Mouse (Mus musculus): Measurements from ENCODE around the gene Cfap61. TPM values are rescaled to one million over a fixed set of nuclear protein-coding genes. Genes with fewer than 3 reads are reported as not detected.

Cfap61 gene
- polyA plus RNA-seq, 1 experiment = 4.0 TPM

DNA sequence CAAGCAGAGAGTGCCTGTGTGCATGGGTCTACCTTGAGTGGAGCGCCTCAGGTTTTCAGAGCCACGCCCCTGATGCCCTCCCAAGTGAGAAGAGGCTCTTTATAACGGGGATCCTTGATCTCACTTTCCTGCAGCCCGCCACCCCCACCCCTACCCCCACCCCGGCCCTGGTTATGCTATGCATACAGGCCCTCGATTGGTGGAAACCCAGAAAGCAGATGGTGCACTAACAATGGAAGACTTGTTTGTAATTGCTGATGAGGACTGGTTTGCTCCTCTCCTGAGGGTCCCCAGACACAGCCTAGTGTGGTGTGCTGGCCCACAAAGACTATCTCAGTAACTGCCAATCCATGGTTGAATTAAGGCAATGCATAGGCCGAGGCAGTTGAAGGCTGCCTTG, 314.4 kb downstream of the Cfap61 start:
- DNase-seq (ENCODE audit: extremely low spot score in 1 of 2, low spot score in 1 of 2) = no peak

DNA sequence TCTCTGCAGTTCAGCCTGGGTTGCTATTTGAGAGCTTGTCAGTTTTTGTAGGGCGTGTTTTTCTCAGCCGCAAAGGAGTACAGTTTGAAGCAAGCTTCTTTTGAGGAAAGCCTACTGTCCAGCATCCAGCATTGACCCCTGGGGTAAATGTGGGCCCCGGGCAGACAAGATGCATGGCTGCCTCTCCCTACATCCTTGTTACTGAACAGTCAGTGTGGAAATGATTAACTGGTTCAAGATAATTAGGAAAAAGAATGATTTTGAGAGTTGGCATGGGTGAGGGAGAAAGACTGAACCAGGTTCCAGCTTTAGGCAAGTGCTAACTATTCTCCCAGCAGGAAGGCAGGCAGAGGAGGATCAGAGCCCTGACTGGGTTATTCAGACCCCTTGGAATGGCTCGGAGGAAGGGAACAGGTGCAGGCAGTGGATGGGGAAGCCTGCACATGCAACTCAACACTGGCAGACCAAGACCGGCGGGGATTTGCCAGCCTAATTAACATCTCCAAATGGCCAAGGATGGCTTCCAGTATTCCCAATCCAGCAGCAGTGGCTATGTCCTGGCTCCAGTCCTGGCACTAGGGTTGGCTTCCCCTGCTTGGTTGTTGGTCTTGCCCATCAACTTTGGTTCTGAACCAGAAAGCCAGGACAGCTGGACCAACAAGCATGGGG, 315.8 kb downstream of the Cfap61 start:
- no peak for DNase-seq (ENCODE audit: extremely low spot score in 1 of 2, low spot score in 1 of 2)

DNA sequence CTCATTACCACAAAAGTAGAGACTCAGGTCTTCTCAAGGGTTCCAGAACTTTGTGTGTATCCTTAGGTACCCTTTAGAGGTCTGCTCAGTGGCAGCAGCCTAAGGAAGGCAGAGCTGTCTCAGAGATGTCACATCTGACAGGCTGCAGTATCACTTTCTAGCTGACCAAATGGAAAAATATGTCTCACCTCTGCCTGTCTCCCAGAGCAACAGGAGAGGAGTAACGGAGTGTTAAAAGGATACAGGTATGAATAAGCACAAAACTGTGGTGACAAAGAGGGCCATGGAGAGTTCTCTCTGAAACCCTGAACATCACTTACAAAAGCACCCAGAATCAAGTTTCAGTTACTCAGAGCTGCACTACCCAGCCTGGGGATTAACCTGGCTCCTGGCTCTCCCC, 319.8 kb downstream of the Cfap61 start:
- DNase-seq (ENCODE audit: extremely low spot score in 1 of 2, low spot score in 1 of 2) = no peak

DNA sequence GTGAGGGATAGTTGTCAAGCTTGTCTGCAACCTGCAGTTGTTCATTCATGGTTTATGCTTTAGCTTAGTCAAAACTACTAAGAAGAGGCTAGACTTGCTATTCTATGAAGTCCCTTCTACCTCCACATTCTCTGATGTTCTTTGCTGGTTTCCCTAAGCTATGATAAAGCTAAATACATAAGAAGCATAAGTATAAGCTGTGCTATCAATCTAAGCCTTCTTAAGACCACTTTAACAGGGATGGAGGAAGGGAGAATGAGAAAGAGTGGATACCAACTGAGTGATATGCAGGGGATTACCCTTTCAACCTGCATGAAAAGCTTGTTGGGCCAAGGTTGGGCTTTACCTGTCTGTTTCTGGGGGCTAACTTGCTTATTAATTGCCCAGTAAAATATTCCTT, 321.1 kb downstream of the Cfap61 start:
- no peak for DNase-seq (ENCODE audit: extremely low spot score in 1 of 2, low spot score in 1 of 2)

DNA sequence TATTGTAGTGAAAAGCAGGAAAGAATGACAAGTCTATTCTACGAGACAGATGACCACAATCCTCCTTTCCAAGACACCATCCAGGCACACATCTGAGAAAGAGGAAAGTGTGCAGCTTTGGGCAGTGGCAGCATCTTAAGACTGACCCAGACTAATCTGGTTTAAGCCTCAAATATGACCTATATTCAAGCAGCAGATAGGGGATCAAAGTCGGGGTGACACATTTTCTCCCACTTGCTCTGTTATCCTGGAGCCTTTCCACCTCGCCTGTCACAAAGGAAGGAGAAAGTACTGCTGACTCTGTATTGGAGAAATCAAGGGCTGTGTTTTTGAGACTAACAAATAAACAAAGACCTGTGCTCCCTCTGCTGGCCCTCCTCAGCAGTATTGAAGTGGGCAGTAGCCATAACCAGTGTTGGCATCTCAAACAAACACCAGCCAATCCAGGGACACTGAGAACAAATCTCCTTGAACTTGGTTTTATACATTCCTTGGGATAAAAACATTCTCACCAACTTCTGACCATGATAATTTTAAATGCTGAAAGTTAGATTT, 321.8 kb downstream of the Cfap61 start:
- DNase-seq (ENCODE audit: extremely low spot score in 1 of 2, low spot score in 1 of 2) = peak in 1 of 2 experiments; percentile 23

DNA sequence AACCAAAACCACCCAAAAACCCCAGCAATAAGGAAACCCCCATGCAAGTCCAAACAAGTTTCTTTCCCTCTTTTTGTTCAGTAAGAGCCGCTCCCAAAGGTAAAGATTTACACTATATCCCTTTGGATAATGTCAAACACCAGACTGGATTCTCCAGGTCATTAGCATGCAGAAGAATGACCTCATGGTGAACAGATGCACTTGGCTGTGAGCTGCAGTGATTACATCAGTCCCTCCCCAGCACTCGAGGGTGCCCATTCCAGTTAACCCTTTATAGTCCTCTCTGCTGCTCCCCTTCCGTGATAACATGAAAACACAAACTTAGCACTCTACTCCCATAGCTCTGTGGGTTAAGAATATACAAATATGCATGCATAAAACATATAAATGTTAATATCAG, 322.5 kb downstream of the Cfap61 start:
- no peak for DNase-seq (ENCODE audit: extremely low spot score in 1 of 2, low spot score in 1 of 2)

DNA sequence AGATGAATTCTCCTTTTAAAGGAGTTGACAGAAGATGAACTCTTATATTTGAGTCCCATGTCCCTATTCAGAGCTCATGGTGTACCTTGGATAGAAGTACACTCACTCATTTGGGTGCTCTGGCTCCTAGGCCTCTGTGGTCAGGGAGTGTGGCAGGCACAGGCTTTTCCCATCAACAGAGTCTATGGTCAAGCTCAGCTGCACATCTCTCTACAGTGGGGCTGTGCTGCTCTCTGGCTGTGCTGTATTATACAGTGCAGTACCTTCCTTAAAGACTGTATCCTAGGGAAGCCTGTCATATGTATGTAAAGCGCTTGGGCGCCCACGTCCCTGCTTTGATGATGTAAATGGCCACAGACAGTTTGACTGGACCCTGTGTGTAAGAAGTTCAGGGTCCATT, 323.0 kb downstream of the Cfap61 start:
- DNase-seq (ENCODE audit: extremely low spot score in 1 of 2, low spot score in 1 of 2) = no peak

DNA sequence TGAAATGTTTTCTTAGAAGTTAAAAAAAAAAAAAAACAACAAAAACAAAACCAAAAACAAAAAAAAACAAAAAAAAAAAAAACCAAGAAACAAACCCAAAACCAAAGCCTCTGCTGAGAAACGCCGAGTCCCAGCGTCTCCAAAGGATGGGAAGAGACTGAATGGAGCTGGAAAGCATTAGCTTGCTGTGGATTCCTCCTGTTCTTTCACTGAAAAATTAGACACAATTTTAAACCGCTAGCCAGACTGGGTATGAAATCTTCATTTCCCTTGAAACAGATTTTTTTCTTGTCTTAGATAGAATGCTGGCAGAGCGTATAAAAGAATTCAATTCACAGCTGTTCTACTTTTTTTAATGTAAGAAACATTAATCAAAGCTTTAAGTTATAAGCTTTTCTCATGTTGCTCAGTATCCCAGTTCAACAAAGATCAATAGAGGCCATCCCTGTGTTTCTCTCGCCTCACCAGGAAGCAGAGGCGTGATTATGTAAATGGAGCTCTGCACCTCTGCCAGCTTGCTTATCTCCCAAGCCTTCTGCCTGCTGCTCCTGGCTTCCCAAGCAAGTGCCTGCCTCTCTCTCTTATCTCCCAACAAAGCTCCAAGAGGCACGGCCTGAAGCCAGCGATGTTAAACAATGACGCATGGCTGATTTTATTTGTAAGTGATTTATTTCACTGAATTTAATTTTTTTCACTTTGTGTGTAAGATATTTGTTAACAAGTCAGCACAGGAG, 324.3 kb downstream of the Cfap61 start:
- peak; percentile 21 to 70 for DNase-seq (ENCODE audit: extremely low spot score in 1 of 2, low spot score in 1 of 2)

DNA sequence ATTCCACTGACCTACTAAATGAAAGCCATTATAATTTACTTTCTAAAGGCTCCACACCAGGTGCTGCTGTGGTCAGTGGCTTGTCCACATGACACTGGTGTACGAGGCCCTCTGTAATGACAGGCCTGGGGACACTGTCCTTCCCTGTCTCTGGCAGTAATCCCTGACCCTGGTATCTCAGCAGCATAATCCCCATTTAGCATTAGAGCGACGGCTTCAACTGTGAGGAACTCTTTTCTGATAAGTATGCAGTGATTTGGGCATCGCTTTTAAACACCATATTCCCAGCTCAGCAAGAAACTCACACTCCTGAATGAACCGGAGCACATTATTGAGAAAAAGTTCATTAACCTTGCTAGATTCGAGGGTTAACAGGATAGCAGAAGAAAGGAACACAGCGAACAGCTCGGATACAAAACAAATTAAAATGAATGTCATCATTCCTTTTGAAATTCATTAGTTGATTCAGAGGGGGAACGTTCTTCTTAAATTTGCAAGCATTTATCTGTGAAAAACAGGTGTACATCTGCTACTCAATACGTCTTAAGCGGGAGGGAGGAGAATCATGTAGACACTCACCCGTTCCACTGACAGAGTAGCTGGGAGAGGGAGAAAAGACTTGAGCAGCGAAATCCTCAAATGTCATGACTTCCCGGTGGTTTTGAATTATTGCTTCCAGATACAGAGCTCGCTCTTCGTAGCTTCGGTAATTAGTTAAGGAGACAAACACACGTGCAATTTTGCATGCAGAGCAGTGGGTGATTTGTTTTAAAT, 325.4 kb downstream of the Cfap61 start:
- no peak for DNase-seq (ENCODE audit: extremely low spot score in 1 of 2, low spot score in 1 of 2)

DNA sequence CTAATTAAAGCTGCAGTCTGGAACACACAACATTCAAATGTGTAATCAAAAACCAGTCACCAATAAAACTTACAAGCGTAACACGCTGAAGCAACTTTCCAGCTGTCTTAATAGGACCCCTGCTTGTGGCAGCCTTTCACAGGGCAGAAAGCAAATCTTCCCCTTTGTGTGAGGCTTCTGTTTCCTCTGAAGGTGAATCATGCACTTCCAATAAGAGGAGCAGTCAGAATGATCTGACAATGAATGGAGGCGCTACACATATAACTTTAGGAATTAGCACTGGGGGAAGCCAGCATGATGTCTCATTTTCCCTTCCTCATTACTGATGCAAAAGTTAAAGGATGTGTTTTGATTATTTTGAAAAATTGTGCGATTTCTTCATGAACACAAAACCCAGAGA, 326.6 kb downstream of the Cfap61 start:
- no peak for DNase-seq (ENCODE audit: extremely low spot score in 1 of 2, low spot score in 1 of 2)

DNA sequence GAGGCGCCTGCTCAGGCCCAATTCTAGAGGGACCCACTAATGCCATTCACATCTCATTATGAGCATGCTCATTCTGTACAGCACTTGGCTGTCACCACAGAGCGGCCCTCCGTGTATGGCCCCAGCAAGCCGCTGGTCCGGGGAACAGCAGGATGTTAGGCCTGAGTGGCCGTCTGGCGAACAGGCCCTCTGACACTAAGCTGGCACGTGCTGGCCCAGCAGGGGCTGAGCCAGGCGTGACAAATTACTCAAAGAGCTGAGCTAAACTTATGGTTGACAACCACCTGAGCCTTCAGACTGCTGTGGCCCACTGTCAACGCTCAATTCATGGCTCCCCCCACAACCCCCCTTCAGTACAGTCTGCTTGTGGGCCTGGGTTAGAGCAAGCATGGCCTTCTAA, 327.6 kb downstream of the Cfap61 start:
- DNase-seq (ENCODE audit: extremely low spot score in 1 of 2, low spot score in 1 of 2) = no peak

DNA sequence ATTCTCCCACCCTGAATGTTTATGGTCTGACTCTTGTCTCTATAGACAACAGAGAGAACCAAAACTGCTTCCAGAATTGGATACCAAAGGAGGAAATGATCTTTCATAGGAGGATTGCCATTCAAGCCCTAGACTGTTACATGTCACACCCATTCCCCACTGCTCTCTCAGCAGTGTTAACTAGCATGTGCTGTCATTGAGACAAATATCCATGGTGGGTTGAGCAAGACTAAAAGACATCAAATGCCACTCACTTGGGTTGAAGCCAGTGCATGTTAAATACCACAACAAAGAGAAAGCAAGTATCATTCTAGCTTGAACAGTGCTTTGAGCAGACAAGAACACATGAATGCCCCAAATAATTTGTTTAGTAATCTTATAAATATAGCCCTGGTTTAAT, 328.4 kb downstream of the Cfap61 start:
- no peak for DNase-seq (ENCODE audit: extremely low spot score in 1 of 2, low spot score in 1 of 2)

Other genes starting within 250 kb of the Cfap61 start
- 71.1 and 90.5 TPM in 2 replicates for gene Naa20, start 32.7 kb upstream of the Cfap61 start, polyA plus RNA-seq (2012; rRNA removed)
- gene Crnkl1, start 230 bp downstream of the Cfap61 start, polyA plus RNA-seq (2012; rRNA removed) = 10.1 and 11.8 TPM in 2 replicates